Mouse (Mus musculus) kidney, postnatal 25 days (tissue): ENCODE results near the gene 4921530L21Rik.

Source experiments
- DNase-seq, 2 experiments: peaks; one replicate each; pipeline ENCODE4 v3.0.0; 2021; ENCODE audit warnings: mixed read lengths in 2 of 2

Gene 4921530L21Rik

DNA sequence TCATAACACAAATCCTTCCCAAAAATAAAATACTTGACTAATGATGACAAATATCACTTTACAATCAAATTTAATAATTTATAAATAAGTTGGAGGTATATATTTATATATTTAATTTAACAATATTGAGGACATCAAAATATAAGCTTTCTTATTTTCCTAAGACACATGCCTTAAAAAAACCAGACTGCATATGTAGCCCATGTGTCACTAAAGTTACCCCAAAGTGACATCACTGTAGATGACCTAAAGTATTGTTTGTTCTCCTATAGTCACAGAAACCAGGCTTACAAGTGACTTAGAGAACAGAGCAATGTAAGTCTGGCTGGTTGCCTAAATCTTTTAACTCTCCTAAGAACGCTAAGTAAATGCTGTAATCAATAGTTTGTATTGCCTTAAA, at the start of gene 4921530L21Rik:
Gene 4921530L21Rik (plus strand): TSS at position 301 of the 400 bp plus-strand sequence.
- no peak for DNase-seq

GRCm38 (mm10) chr14:95833866-95834265, 47.2 kb upstream of the 4921530L21Rik start:
- no peak for DNase-seq

DNA sequence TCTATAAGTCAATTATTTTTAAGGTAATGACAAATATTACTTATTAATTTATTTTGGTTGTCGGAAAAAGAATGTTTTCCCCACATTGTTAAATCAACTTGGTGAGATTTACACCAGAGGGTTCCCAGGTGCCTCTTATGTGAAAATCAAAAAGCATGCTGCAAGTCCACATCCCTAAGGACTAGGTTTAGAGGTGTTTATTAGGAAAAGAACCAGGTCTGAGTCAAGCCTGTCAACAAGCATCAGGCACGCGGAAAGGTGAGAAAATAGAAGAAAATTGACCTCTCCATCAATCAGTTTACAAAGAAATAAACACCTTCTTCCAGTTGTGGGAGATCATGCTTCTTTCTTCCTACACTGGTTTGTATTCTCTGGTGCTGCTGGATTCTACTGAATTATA, 18.1 kb upstream of the 4921530L21Rik start:
- DNase-seq: no peak

GRCm38 (mm10) chr14:95865676-95866416, 15.2 kb upstream of the 4921530L21Rik start:
- DNase-seq: no peak

GRCm38 (mm10) chr14:95872020-95872419, 9.0 kb upstream of the 4921530L21Rik start:
- DNase-seq: no peak

GRCm38 (mm10) chr14:95876785-95877510, 4.1 kb upstream of the 4921530L21Rik start:
- DNase-seq: no peak

DNA sequence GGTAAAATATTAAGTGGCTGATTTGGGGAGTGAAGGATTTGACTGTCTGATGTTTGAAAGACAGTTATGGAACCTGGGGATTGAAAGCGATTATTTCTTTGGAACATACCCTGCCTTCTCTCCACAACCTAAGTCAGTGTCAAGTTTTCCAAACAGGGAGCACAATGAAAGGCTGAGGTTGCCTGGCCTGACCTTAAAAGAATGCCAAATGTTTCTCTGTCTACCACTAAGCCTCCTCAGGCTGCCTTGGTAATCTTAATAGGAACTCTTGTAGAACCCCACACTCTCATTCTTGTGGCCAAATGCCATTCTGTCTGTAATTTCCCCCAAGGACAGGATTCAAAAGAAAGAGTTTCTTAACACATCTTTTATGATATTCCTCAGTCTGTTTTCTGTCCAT, 3.5 kb upstream of the 4921530L21Rik start:
- DNase-seq: no peak

DNA sequence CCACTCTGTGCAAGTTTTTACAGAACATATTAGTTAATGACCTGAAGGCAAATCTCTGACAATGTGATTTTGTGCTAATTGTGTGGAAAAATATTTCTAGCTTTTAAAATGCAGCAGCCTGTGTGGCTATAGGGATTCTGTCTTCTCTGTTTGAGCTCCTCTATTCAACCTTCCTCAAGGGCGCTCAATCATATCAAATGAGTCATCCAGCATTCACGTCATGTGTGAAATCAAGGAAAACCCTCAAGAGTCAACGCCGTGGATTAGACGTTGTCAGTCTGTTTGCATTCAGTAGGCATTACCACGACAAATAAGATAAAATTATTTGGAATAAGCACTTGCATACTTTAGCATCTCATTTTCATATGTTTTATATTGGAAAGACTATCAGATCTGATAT, 18.4 kb downstream of the 4921530L21Rik start:
- DNase-seq: no peak

- DNase-seq: no peak
These were observed 23.6 kb downstream of the 4921530L21Rik start for GRCm38 (mm10) chr14:95904591-95905095.

GRCm38 (mm10) chr14:95913293-95913692, 32.2 kb downstream of the 4921530L21Rik start:
- no peak for DNase-seq

GRCm38 (mm10) chr14:95926742-95927141, 45.7 kb downstream of the 4921530L21Rik start:
- no peak for DNase-seq

- DNase-seq: no peak
These were observed 47.0 kb downstream of the 4921530L21Rik start for GRCm38 (mm10) chr14:95927810-95928785.
